Mouse (Mus musculus) spleen, postnatal 36 days (tissue): Measurements from ENCODE around the gene Flt1.

Source experiments
- DNase-seq, 2 experiments: peaks; one replicate each; pipeline ENCODE4 v3.0.0; 2022; ENCODE audit warnings: low spot score in 2 of 2, mixed read lengths in 1 of 2

Flt1 gene

DNA sequence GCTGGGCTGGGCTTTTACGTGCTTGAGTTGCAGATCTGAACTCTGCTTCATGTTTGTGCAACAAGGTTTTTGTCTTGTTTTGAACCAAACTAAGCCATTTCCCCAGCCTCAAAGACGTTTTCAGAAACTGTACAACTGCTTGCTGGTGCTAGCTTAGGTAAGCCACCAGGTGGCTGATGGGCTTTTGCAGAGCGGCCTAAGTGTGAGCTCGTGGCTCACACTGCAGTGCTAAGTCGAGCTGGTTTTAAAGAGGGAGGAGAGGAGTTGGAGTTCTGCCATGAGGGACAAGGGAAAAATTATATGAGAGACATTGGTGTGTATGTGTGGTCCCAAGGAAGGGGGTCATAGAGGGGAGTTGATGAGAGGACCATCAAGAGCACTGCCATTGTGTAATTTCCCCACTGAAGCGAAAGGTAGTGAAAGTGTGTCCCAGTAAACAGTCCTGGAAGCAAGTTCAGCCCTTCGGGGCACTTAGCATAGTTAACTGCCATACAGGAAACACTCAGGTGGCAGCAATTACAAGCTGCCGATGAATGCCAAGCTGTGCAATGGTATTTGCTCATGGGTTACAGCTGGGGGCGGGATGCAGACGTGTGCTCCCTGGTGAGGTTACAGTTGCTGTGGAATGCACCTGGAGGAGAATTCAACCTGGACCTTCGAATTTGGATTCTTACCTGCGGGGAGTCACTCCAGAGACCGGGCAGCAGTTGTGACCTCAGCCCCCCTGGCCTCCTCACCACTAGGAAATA lies 173.8 kb downstream of the Flt1 start:
- DNase-seq: no peak

DNA sequence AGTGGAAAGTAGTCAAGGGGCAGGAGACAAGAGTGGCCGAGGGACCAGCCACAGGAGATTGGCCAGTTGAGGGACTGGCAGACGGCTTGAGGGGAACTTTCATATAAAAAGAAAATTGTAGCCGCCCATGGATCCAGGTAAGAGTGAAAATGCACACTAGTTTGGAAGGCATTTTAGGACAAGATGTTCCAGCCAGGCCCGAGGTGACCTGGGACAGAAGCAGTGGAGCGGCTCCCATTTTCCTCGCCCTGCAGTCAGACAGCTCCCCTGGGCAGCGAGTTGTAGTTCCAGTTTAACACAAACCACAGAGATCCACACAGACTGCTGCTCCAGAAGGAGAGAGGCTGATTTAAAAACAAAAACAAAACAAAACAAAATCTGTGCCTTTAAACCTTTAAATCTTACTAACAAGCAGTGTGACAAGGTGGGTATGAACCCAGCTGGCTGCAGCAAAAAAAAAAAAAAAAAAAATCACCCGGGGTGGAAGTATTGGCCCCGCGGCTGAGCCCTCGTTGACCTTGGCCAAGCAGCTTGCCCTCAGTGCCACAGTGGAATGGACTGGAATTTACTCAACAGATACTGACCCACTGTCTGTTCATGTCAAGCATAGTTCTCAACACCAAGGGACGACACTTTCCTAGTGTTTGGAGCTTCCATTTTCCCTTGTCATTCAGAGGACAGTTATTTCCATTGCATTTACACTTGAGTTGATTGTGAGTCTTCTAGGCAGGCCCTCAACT lies 176.6 kb downstream of the Flt1 start:
- DNase-seq: no peak

DNA sequence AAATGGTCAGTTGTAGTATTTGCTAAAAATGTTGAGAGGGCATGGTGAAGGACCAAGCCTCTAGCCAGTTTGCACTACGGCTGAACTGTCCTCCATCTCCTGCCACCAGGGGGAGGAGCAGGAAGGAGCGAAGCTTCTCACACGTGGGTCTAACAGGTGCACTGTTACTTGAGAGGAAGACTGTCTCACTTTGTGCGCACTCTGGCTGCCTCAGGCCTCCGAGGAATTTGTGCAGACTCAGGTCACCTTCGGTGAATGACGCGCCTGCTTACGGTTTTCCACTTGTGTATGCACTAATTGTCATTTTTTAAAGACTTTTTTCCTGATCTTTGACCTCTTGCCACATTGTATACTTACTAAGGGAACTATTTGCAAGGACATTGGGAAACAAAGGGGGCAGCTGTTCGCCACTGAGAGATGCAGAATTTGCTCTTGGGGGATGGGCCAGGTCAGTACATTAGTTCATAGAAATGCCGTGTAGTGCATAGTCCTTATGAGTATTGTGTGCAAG lies 180.0 kb downstream of the Flt1 start:
- DNase-seq: peak; percentile 9 to 16

DNA sequence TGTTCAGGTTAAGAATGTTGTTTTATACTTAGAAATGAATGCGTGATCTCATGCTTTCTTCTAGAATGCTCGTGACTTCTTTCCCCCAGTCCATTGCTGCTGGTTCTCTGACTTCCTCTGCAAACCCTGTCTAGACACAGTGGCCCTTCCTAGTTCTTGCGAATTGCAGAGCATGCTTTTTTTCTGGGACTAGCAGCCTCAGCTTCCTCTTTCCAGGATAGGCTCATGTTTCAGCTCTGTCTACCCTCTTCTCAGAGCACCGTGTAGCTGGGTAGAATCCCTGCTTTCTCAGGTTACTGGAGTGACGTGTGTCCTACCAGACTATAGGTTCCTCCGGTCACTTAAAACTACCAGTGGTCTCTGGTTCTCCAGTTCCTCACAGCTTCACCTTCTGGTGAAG lies 183.5 kb downstream of the Flt1 start:
- no peak for DNase-seq

DNA sequence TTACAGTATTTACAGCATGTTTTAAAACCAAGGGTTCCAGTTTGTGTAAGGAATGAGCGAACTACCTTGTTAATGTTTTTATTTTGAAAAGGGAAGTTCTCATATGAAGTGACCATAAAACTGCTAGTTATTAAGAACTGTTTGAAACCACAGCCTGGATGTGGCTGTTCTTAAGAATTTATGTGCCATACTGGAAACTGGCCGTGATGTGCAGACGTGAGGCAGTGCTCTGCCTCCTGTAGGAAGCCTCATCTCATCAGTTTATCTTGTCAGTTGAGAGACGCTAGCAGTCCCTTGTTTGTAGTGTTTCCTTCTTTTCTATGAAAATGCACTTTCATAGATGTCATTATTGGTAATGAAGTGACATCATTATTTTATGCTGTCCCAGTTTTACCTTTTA lies 186.0 kb downstream of the Flt1 start:
- DNase-seq: no peak

DNA sequence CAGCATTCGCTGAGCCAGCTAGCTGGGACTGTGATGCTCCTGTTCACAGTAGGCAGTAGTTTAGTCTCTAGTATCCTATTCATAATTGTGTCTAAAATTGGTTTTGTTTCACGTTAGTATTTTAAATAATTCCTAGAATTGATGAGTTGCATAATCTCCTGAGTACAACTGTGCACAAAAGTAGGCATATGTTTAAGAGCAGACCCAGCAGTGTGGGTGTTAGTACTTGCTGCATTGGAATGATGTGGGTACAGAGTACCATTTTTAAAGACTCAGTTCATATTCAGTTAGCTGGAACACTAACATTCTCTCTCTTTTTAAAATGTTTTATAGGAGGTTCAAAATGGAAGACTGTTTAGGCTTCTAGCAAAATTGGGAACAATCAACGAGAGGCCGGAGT lies 186.4 kb downstream of the Flt1 start:
- no peak for DNase-seq

DNA sequence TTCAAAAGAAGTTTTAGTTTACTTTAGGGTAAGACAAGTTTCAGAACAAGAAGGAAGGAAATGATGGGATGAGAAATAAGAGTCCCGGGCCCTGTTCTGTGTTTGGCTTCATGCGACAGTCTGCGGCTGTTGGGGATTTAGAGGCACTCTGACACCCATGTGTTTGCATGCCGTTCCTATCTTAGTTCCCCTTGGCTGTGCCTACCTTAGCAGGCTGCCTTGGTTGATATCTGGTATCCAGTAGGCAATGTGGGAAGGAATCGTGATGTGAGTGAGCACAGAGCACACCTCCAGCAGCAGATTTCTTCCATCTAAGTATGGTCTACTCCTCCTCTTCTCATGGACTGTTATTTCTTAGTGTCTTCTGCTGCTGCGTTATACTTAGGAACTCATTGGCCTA lies 193.8 kb downstream of the Flt1 start:
- no peak for DNase-seq

DNA sequence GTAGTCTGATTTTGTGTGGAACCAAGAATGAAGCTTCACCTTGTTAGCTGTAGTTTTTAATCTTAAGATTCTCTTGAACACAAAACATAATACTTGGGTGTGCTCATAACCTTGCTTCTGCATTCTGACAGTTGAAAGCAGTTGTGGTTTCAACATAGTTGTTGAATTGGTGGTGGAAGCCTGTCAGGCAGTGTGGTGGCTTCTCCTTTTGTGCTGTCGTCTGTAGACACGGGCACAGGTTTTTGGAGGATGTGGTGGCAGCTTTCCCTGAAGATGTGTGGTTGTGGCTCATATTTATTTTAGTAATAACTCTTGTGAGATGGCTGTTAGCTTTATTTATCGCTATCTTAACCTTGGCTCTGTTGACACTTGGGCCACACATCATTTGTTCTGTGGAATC lies 198.0 kb downstream of the Flt1 start:
- peak; percentile 12 to 20 for DNase-seq

DNA sequence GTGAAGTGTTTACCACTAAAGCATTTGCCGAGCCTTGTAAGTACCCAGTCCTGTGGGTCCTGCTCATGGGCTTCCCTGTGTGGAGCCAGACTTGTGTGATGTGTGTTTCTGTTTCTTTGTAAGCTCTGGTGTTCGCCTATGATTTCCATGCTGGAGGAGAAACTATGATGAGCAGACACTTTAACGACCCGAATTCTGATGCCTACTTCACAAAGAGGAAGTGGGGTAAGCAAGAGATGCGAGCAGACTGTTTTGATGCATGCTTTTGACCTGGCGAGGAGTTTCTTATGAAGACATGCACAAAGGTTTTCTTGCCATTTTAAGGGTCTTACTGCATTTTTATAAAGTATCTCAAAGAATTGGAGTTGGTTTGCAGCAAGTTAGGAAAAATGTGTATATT lies 198.8 kb downstream of the Flt1 start:
- no peak for DNase-seq
